Mouse (Mus musculus) megakaryocyte, embryonic 14.5 days (primary cell): ENCODE results near the gene Bdh1. TPM values are rescaled to one million over a fixed set of nuclear protein-coding genes. Genes with fewer than 3 reads are reported as not detected.
"Not testable (repeated sequence)": the region's sequence is repeated elsewhere in the genome, so short reads cannot be mapped to it uniquely, and the experiment has no call there.

Experiments used
- H3K27me3 ChIP-seq: replicated peaks from 2 replicates; pipeline ENCODE3; 2012; ENCODE audit warnings: inconsistent platforms
- H3K36me3 ChIP-seq: replicated peaks from 2 replicates; pipeline ENCODE3; 2012; ENCODE audit warnings: low read length, inconsistent platforms, mixed read lengths
- H3K4me1 ChIP-seq: 2 replicates; pipeline ENCODE4 v1.6.1; 2012; ENCODE audit warnings: inconsistent platforms
- H3K4me3 ChIP-seq: replicated peaks from 2 replicates; pipeline ENCODE3; 2012; ENCODE audit warnings: moderate library complexity, mild to moderate bottlenecking, inconsistent platforms
- H3K9me3 ChIP-seq: 2 replicates; pipeline ENCODE4 v1.6.1; 2012; ENCODE audit warnings: inconsistent platforms
- FLI1 ChIP-seq: IDR thresholded peaks from 2 replicates; pipeline ENCODE4 v1.6.1; 2012; ENCODE audit warnings: low read length, inconsistent platforms, mixed read lengths
- GATA1 ChIP-seq: IDR thresholded peaks from 3 replicates; pipeline ENCODE4 v1.6.1; 2012; ENCODE audit warnings: mixed read lengths, low read length, inconsistent platforms, borderline replicate concordance
- polyA plus RNA-seq: library from polyadenylated mRNA; stranded (reverse); fragments of >175 nt; gene quantifications from 2 replicates; pipeline ENCODE4 v1.2.3, GENCODE M21; 2012; ENCODE audit warnings: low replicate concordance; ENCODE audit not compliant: insufficient read depth

The Bdh1 gene
- polyA plus RNA-seq, 1 experiment = 9.9 TPM

- Histone ChIP-seq H3K36me3 (peaks cover 23% of the 10 kb centered on the region), H3K4me1 (0 out of 2 replicates have a peak, but pooled peaks cover 4% of the 10 kb centered on the region), H3K4me3 (no peak overlapping the region), H3K27me3 (peaks cover 29% of the 10 kb centered on the region), H3K9me3 (peaks cover 17% of the 10 kb centered on the region)
- no peak for TF ChIP-seq FLI1
- TF ChIP-seq GATA1 = no peak
Observed at GRCm38 (mm10) chr16:31459968-31460461, 37.9 kb downstream of the Bdh1 start.

- Histone ChIP-seq H3K4me1 (0 out of 2 replicates have a peak, but pooled peaks cover 4% of the 10 kb centered on the region), H3K36me3 (peaks cover 20% of the 10 kb centered on the region), H3K27me3 (peaks cover 29% of the 10 kb centered on the region), H3K4me3 (no peak overlapping the region), H3K9me3 (peaks cover 17% of the 10 kb centered on the region)
- TF ChIP-seq GATA1 = no peak
- TF ChIP-seq FLI1 = no peak
Observed at GRCm38 (mm10) chr16:31460506-31460905, 38.4 kb downstream of the Bdh1 start.

GRCm38 (mm10) chr16:31461046-31461445 is 39.0 kb downstream of the Bdh1 start:
- Histone ChIP-seq H3K27me3 (peaks cover 29% of the 10 kb centered on the region), H3K4me1 (0 out of 2 replicates have a peak, but pooled peaks cover 4% of the 10 kb centered on the region), H3K4me3 (no peak overlapping the region), H3K36me3 (peaks cover 14% of the 10 kb centered on the region), H3K9me3 (peaks cover 17% of the 10 kb centered on the region)
- no peak for TF ChIP-seq FLI1
- TF ChIP-seq GATA1 = no peak

DNA sequence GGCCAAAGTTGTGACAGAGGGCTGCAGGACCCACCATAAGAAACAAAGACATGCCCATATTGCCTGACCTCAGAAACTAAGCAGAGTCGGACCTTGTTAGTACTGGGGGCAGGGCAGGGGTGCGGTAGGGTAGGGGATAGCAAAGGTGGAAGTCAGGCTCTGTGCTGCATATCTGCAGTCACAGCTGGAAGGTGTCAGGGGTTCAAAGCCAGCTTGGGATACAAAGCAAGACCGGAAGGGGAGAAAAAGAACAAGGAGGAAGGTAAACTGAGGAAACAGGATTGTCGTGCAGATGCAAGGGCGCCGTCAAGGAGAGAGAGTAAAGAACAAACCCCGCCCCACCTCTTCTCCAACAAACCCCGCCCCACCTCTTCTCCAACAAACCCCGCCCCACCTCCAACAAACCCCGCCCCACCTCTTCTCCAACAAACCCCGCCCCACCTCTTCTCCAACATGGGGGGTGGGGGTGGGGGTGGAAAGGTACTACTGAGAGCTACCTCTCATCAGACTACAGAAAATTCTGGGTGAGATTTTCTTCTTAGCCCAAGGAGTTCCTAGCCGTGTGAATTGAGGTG is 40.1 kb downstream of the Bdh1 start:
- Histone ChIP-seq H3K4me1 (peaks cover 7% of the 10 kb centered on the region; the same call in 1 of the 2 replicates), H3K4me3 (no peak overlapping the region), H3K36me3 (peaks cover 5% of the 10 kb centered on the region), H3K9me3 (peaks cover 17% of the 10 kb centered on the region), H3K27me3 (peaks cover 32% of the 10 kb centered on the region)
- no peak for TF ChIP-seq GATA1
- TF ChIP-seq FLI1 = no peak

- H3K4me1 ChIP-seq = peaks cover 4% of the 10 kb centered on the region; the same call in 1 of the 2 replicates
- peaks cover 34% of the 10 kb centered on the region for H3K27me3 ChIP-seq
- no peak overlapping the region for H3K4me3 ChIP-seq
- TF ChIP-seq GATA1 (no peak), FLI1 (no peak)
- H3K9me3 ChIP-seq = peaks cover 26% of the 10 kb centered on the region
- H3K36me3 ChIP-seq = no peaks in the 10 kb centered on the region
Observed at GRCm38 (mm10) chr16:31464953-31465352, 42.9 kb downstream of the Bdh1 start.

- Histone ChIP-seq H3K9me3 (peaks cover 33% of the 10 kb centered on the region), H3K36me3 (no peaks in the 10 kb centered on the region), H3K4me3 (no peak overlapping the region), H3K27me3 (peaks cover 29% of the 10 kb centered on the region), H3K4me1 (peaks cover 4% of the 10 kb centered on the region; the same call in 1 of the 2 replicates)
- TF ChIP-seq GATA1 = no peak
- TF ChIP-seq FLI1 = no peak
Observed at GRCm38 (mm10) chr16:31465630-31466029, 43.5 kb downstream of the Bdh1 start.

DNA sequence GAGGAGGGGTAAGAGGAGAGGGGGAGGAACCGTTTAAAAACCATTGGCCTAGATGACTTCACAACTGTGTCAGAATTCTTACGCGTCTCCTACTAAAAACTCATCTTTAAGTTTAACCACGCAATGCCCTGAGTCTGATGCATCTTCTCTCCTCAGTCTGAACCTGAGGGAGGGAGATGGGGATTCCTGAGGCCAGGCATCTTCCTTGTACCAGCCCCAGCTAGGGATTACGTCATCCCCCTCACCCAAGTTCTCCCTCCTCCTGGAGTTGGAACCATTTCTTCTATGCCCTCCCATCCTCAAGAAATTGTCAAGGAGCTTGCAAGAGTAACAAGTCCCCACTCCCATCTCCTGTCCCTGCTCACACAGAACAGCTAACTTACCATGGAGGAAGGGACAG is 44.0 kb downstream of the Bdh1 start:
- Histone ChIP-seq H3K4me1 (peaks cover 4% of the 10 kb centered on the region; the same call in 1 of the 2 replicates), H3K4me3 (no peak overlapping the region), H3K9me3 (peaks cover 36% of the 10 kb centered on the region), H3K27me3 (peaks cover 25% of the 10 kb centered on the region), H3K36me3 (no peaks in the 10 kb centered on the region)
- TF ChIP-seq FLI1 (no peak), GATA1 (no peak)

DNA sequence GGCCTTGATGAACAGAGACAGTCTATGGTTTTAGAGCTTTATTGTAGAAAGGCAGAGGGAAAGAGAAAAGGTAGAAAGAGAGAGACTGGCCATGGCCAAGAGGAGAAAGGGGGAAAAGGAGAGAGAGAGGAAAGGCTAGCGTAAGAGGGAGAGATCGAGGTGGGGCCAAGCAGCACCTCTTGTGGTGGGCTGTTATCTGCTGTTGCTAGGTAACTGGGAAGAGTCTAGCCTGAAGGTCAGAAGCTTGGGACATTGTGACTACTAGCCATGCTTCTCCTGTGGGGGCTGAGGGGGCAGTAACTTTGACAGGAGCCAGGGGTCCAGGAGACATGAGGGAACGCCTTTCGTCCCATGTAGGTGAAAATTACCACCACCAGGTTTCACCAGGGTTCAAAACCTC is 48.7 kb downstream of the Bdh1 start:
- H3K36me3 ChIP-seq, H3K4me3 ChIP-seq, H3K4me1 ChIP-seq: not testable (repeated sequence)
- Histone ChIP-seq H3K9me3 (peaks cover 27% of the 10 kb centered on the region), H3K27me3 (peaks cover 16% of the 10 kb centered on the region)

- H3K36me3 ChIP-seq = no peaks in the 10 kb centered on the region
- H3K9me3 ChIP-seq = peaks cover 27% of the 10 kb centered on the region
- TF ChIP-seq GATA1 = no peak
- no peak for TF ChIP-seq FLI1
- H3K27me3 ChIP-seq = peaks cover 17% of the 10 kb centered on the region
- no peak overlapping the region for H3K4me3 ChIP-seq
- peaks cover 9% of the 10 kb centered on the region for H3K4me1 ChIP-seq
Observed at GRCm38 (mm10) chr16:31471994-31472393, 49.9 kb downstream of the Bdh1 start.

GRCm38 (mm10) chr16:31473226-31473625 is 51.1 kb downstream of the Bdh1 start:
- peaks cover 5% of the 10 kb centered on the region for H3K4me1 ChIP-seq
- no peak overlapping the region for H3K4me3 ChIP-seq
- peaks cover 30% of the 10 kb centered on the region for H3K9me3 ChIP-seq
- no peaks in the 10 kb centered on the region for H3K36me3 ChIP-seq
- H3K27me3 ChIP-seq = peaks cover 20% of the 10 kb centered on the region
- TF ChIP-seq GATA1 (no peak), FLI1 (no peak)
